Mouse (Mus musculus) MEL (cell line): ENCODE data around the gene Lhpp. TPM values are rescaled to one million over a fixed set of nuclear protein-coding genes. Genes with fewer than 3 reads are reported as not detected.

Experiments used
- DNase-seq: peaks from one replicate; pipeline ENCODE4 v3.0.0; 2011; ENCODE audit warnings: low read depth, low spot score
- H3K27ac ChIP-seq: 2 replicates; pipeline ENCODE4 v1.5.1; 2012; ENCODE audit warnings: low read depth, mild to moderate bottlenecking, control low read depth, low read length, moderate library complexity; ENCODE audit not compliant: control insufficient read depth
- H3K27me3 ChIP-seq, 2 experiments: fragments of 150-350 bp in 1 of 2; sonication (generic) in 1 of 2; 2 replicates each; pipeline ENCODE4 v1.6.1; 2012; ENCODE audit warnings: low read length in 2 of 2, mild to moderate bottlenecking in 2 of 2, improper control_type of control experiment in 1 of 2, moderate library complexity in 1 of 2; ENCODE audit not compliant: insufficient read depth in 2 of 2, control insufficient read depth in 1 of 2
- H3K36me3 ChIP-seq, 2 experiments: 2 replicates each; pipeline ENCODE4 v1.6.1; 2012 to 2014; ENCODE audit warnings: low read length in 2 of 2, improper control_type of control experiment in 1 of 2, inconsistent platforms in 1 of 2, mild to moderate bottlenecking in 1 of 2; ENCODE audit not compliant: insufficient read depth in 2 of 2, control insufficient read depth in 1 of 2
- H3K4me1 ChIP-seq, 2 experiments: fragments of 150-350 bp in 1 of 2; sonication (generic) in 1 of 2; 2 replicates each; pipeline ENCODE4 v1.6.1; 2012; ENCODE audit warnings: low read length in 2 of 2, improper control_type of control experiment in 1 of 2, mild to moderate bottlenecking in 1 of 2; ENCODE audit not compliant: insufficient read depth in 2 of 2, control insufficient read depth in 1 of 2
- H3K4me3 ChIP-seq, 2 experiments: fragments of 150-350 bp in 1 of 2; sonication (generic) in 1 of 2; 2 replicates each; pipeline ENCODE4 v1.5.1; 2012; ENCODE audit warnings: low read depth in 2 of 2, low read length in 2 of 2, mild to moderate bottlenecking in 2 of 2, moderate library complexity in 2 of 2, control low read depth in 1 of 2, improper control_type of control experiment in 1 of 2; ENCODE audit not compliant: control insufficient read depth in 1 of 2, insufficient read depth in 1 of 2
- H3K79me2 ChIP-seq: 2 replicates; pipeline ENCODE4 v1.6.1; 2012; ENCODE audit warnings: mild to moderate bottlenecking, low read length, moderate library complexity; ENCODE audit not compliant: control insufficient read depth, poor library complexity, insufficient read depth
- H3K9ac ChIP-seq: 2 replicates; pipeline ENCODE4 v1.6.1; 2012; ENCODE audit warnings: low read depth, mild to moderate bottlenecking, control low read depth, low read length, moderate library complexity; ENCODE audit not compliant: control insufficient read depth, poor library complexity, severe bottlenecking
- H3K9me3 ChIP-seq: fragments of 150-350 bp; sonication (generic); replicated peaks from 2 replicates; pipeline ENCODE4 v1.6.1; 2012; ENCODE audit warnings: mild to moderate bottlenecking, low read length, improper control_type of control experiment, moderate library complexity; ENCODE audit not compliant: insufficient read depth
- CTCF ChIP-seq, 3 experiments: IDR thresholded peaks in 2 of 3; conservative IDR thresholded peaks in 1 of 3; 2 replicates each; pipeline ENCODE4 v1.5.1; 2011 to 2012; ENCODE audit warnings: low read length in 3 of 3, low read depth in 2 of 3, mild to moderate bottlenecking in 2 of 3, improper control_type of control experiment in 1 of 3, inconsistent platforms in 1 of 3, mixed read lengths in 1 of 3, moderate library complexity in 1 of 3; ENCODE audit not compliant: control insufficient read depth in 1 of 3, insufficient read depth in 1 of 3, poor library complexity in 1 of 3, severe bottlenecking in 1 of 3
- ELF1 ChIP-seq: IDR thresholded peaks from 2 replicates; pipeline ENCODE4 v1.6.1; 2014; ENCODE audit warnings: low read depth, mild to moderate bottlenecking, inconsistent platforms, low read length, improper control_type of control experiment, moderate library complexity
- EP300 ChIP-seq, 2 experiments: IDR thresholded peaks; 2 replicates each; pipeline ENCODE4 v1.6.1; 2011; ENCODE audit warnings: improper control_type of control experiment in 2 of 2, low read length in 2 of 2, low read depth in 1 of 2, mild to moderate bottlenecking in 1 of 2
- MAX ChIP-seq: IDR thresholded peaks from 2 replicates; pipeline ENCODE4 v1.6.1; 2011; ENCODE audit warnings: low read length, improper control_type of control experiment
- NELFE ChIP-seq: IDR thresholded peaks from 2 replicates; pipeline ENCODE4 v1.6.1; 2011; ENCODE audit warnings: low read depth, low read length, improper control_type of control experiment
- NRF1 ChIP-seq: IDR thresholded peaks from 2 replicates; pipeline ENCODE4 v1.6.1; 2014; ENCODE audit warnings: low read depth, mild to moderate bottlenecking, inconsistent platforms, low read length, improper control_type of control experiment, moderate library complexity; ENCODE audit not compliant: poor library complexity, insufficient read depth, severe bottlenecking
- POLR2AphosphoS5 ChIP-seq: IDR thresholded peaks from 2 replicates; pipeline ENCODE4 v1.6.1; 2012; ENCODE audit warnings: low read depth, borderline replicate concordance, mild to moderate bottlenecking, inconsistent platforms, low read length, moderate library complexity, mixed read lengths
- SIN3A ChIP-seq: IDR thresholded peaks from 2 replicates; pipeline ENCODE4 v1.6.1; 2012; ENCODE audit warnings: low read length, improper control_type of control experiment, inconsistent platforms
- TAL1 ChIP-seq: IDR thresholded peaks from 2 replicates; pipeline ENCODE4 v1.6.1; 2012; ENCODE audit warnings: mild to moderate bottlenecking, inconsistent platforms, low read length, moderate library complexity, mixed read lengths
- TBP ChIP-seq: IDR thresholded peaks from 2 replicates; pipeline ENCODE4 v1.8.0; 2011; ENCODE audit warnings: low read depth, low read length, improper control_type of control experiment
- TCF12 ChIP-seq: IDR thresholded peaks from 2 replicates; pipeline ENCODE4 v1.6.1; 2014; ENCODE audit warnings: low read depth, mild to moderate bottlenecking, inconsistent platforms, low read length, improper control_type of control experiment, moderate library complexity
- UBTF ChIP-seq: IDR thresholded peaks from 2 replicates; pipeline ENCODE4 v1.6.1; 2012; ENCODE audit warnings: low read depth, mild to moderate bottlenecking, inconsistent platforms, low read length, improper control_type of control experiment, moderate library complexity, borderline replicate concordance; ENCODE audit not compliant: insufficient read depth
- ZMIZ1 ChIP-seq: IDR thresholded peaks from 2 replicates; pipeline ENCODE4 v1.6.1; 2012; ENCODE audit warnings: low read depth, mild to moderate bottlenecking, inconsistent platforms, low read length, improper control_type of control experiment, moderate library complexity
- polyA plus RNA-seq, 2 experiments: library from polyadenylated mRNA; stranded (reverse) in 1 of 2; unstranded in 1 of 2; fragments of >175 nt in 1 of 2; fragments of >200 nt in 1 of 2; gene quantifications; 2 replicates each; pipeline versions ENCODE4 v1.2.1 to v1.2.4; 2012; ENCODE audit warnings: low replicate concordance in 2 of 2, low read depth in 1 of 2; ENCODE audit not compliant: insufficient read length in 2 of 2, insufficient read depth in 1 of 2, missing spikeins in 1 of 2
- total RNA-seq: library from RNA; depleted of rRNA; stranded (reverse); fragments of 300-350 nt; gene quantifications from 2 replicates; pipeline ENCODE4 v1.2.3, GENCODE M21; 2012

Gene Lhpp
- total and polyA plus RNA-seq, 3 experiments = 31.0 to 39.3 TPM; not detected in 1

DNA sequence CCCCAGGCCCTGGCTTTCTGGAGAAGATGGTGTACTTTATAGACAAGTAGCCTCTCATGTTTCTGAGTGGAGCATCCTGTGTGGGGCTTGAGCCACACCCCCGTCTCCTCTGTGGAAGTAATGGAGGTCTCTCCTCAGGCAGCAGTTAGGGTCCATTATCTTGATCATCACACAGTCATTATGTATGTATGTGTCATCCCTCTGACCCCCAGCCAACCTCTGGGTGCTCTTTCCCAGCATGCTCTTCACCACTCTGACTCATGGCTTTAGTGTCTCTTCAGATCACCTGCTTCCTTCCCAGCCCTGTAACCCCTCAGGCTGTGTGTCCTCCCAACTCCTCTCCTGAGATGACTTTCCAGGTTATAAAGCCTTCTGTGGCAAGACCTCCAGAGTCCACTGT is 31.2 kb downstream of the Lhpp start (continued):
- no peak for TF ChIP-seq ZMIZ1
- no peak for TF ChIP-seq ELF1

DNA sequence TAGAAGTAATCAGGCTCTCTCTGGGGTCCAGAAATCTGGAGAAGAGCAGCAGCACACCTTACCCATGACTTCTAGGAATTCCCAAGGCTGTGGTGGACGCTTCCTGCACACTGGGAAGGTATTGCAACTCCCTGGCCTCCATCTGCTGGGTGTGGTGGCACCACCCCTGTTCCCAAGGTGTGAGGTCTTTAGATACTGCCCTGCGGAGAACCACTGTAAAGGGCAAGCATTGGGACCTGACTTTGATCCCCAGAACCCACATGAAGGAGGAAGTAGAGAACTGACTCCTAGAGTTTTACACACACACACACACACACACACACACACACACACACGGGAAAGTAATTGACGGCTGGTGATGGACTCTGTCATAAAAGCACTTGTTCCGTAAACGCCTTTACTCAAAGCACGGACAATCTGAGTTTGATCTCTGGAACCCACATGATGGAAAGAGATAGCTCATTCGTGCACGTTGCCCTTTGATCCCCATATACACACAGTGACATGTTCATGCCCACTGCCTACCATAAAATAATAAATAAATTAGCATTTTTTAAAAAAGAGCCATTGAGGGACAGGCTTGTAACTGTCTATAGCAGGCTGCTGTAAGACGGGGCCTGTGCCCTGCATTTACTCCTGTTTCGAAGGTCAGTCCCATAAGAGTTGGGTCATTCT is 34.3 kb downstream of the Lhpp start:
- DNase-seq = no peak
- TF ChIP-seq CTCF (IDR thresholded peaks at IDR 0.05 in 2 of 3, conservative IDR thresholded peaks at IDR 0.05 in 1 of 3; ENCODE audit: control insufficient read depth in 1 of 3, insufficient read depth in 1 of 3, low read depth in 2 of 3, low read length in 3 of 3, poor library complexity in 1 of 3, severe bottlenecking in 1 of 3) = no peak
- TF ChIP-seq SIN3A = no peak
- no peak for TF ChIP-seq TCF12
- TF ChIP-seq TAL1 = no peak
- no peak for TF ChIP-seq NELFE
- TF ChIP-seq NRF1 = no peak
- TF ChIP-seq POLR2AphosphoS5 = no peak
- TF ChIP-seq TBP = no peak
- no peak for TF ChIP-seq UBTF
- TF ChIP-seq EP300 (IDR thresholded peaks at IDR 0.05; ENCODE audit: low read depth in 1 of 2, low read length in 2 of 2) = no peak
- Histone ChIP-seq H3K27ac (no peak overlapping the region), H3K9ac (no peak overlapping the region), H3K9me3 (no peaks in the 10 kb centered on the region), H3K36me3 (0 out of 4 replicates have a peak, but pooled peaks cover 0 to 2% of the 10 kb centered on the region in 2 experiments), H3K4me1 (peaks cover 0 to 9% of the 10 kb centered on the region in 2 experiments; a peak in 2 of 4 replicates), H3K27me3 (no peaks in the 10 kb centered on the region), H3K79me2 (no peaks in the 10 kb centered on the region), H3K4me3 (no peak overlapping the region)

- Histone ChIP-seq H3K27me3 (no peaks in the 10 kb centered on the region), H3K36me3 (no peaks in the 10 kb centered on the region), H3K27ac (no peak overlapping the region), H3K4me3 (no peak overlapping the region), H3K4me1 (peaks cover 0 to 2% of the 10 kb centered on the region in 2 experiments; a peak in 1 of 4 replicates), H3K9me3 (no peaks in the 10 kb centered on the region), H3K9ac (no peak overlapping the region), H3K79me2 (no peaks in the 10 kb centered on the region)
- TF ChIP-seq MAX (no peak), ZMIZ1 (no peak)
- no peak for DNase-seq
Observed at GRCm38 (mm10) chr7:132646514-132646913, 36.1 kb downstream of the Lhpp start.
